Mouse (Mus musculus): ENCODE results near the gene Map3k15. TPM values are rescaled to one million over a fixed set of nuclear protein-coding genes. Genes with fewer than 3 reads are reported as not detected.
A peak's percentile ranks its signal among the peaks of the same experiment; 100 is the strongest.

Map3k15 gene
- polyA plus RNA-seq, 1 experiment from 2014 or later: 0.95 TPM

GRCm38 (mm10) chrX:160146806-160147205, 158.6 kb downstream of the Map3k15 start:
- WGBS: 83% methylated on average over 4 of the region's 4 CpGs

GRCm38 (mm10) chrX:160147406-160147805, 159.2 kb downstream of the Map3k15 start:
- WGBS: 76% methylated on average over 3 of the region's 3 CpGs
- Histone ChIP-seq H3K9ac (ENCODE audit: low read depth, low read length) (no peak overlapping the region), H3K27ac (no peak overlapping the region), H3K36me3 (ENCODE audit: insufficient read depth, low read length) (no peaks in the 10 kb centered on the region), H3K27me3 (ENCODE audit: insufficient read depth, low read length) (no peaks in the 10 kb centered on the region), H3K4me2 (ENCODE audit: low read length) (no peak overlapping the region), H3K4me3 (replicated peaks; ENCODE audit: low read depth, low read length) (no peak overlapping the region), H3K9me3 (replicated peaks; ENCODE audit: low read length) (no peaks in the 10 kb centered on the region), H3K4me1 (replicated peaks; ENCODE audit: insufficient read depth, low read length) (no peaks in the 10 kb centered on the region)
- TF ChIP-seq CTCF (IDR thresholded peaks at IDR 0.05; ENCODE audit: low read depth): no peak
- ATAC-seq (replicated peaks; ENCODE audit: low FRiP score, low read depth) (no peak), DNase-seq (ENCODE audit: low spot score) (no peak)

More at GRCm38 (mm10) chrX:160146806-160147205, 158.6 kb downstream of the Map3k15 start:
- Histone ChIP-seq H3K4me2 (ENCODE audit: low read length) (no peak overlapping the region), H3K4me1 (replicated peaks; ENCODE audit: insufficient read depth, low read length) (no peaks in the 10 kb centered on the region), H3K9me3 (replicated peaks; ENCODE audit: low read length) (no peaks in the 10 kb centered on the region), H3K27me3 (ENCODE audit: insufficient read depth, low read length) (no peaks in the 10 kb centered on the region), H3K36me3 (ENCODE audit: insufficient read depth, low read length) (no peaks in the 10 kb centered on the region), H3K4me3 (replicated peaks; ENCODE audit: low read depth, low read length) (no peak overlapping the region), H3K27ac (no peak overlapping the region), H3K9ac (ENCODE audit: low read depth, low read length) (no peak overlapping the region)
- no peak for ATAC-seq (replicated peaks; ENCODE audit: low FRiP score, low read depth)
- no peak for DNase-seq (ENCODE audit: low spot score)
- TF ChIP-seq CTCF (IDR thresholded peaks at IDR 0.05; ENCODE audit: low read depth): no peak

DNA sequence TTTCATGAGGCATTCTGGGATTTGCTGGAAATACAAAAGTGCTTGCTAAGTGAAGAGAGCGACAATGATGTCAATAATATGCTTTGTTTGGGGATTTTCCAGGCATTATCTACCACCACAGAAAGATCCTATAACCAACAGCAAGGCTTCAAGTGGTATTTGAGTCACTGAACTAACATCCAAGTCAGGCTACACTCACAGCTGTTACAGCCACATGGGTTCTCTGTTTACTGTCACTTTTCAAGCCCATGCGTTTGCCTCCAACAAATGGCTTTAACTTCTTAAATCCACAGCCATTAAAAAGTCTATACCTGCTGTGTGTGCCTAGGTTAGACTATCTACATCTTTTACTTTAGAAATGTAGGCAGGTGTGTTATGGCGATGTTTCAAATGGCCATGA, 160.6 kb downstream of the Map3k15 start:
- no peak overlapping the region for H3K9ac ChIP-seq (ENCODE audit: low read depth, low read length)
- no peaks in the 10 kb centered on the region for H3K9me3 ChIP-seq (replicated peaks; ENCODE audit: low read length)
- no peaks in the 10 kb centered on the region for H3K27me3 ChIP-seq (ENCODE audit: insufficient read depth, low read length)
- H3K27ac ChIP-seq: no peak overlapping the region
- no peak overlapping the region for H3K4me2 ChIP-seq (ENCODE audit: low read length)
- DNase-seq (ENCODE audit: low spot score) (no peak), ATAC-seq (replicated peaks; ENCODE audit: low FRiP score, low read depth) (no peak)
- WGBS: 82% methylated on average over 3 of the region's 3 CpGs
- no peaks in the 10 kb centered on the region for H3K4me1 ChIP-seq (replicated peaks; ENCODE audit: insufficient read depth, low read length)
- no peak for TF ChIP-seq CTCF (IDR thresholded peaks at IDR 0.05; ENCODE audit: low read depth)
- no peaks in the 10 kb centered on the region for H3K36me3 ChIP-seq (ENCODE audit: insufficient read depth, low read length)
- H3K4me3 ChIP-seq (replicated peaks; ENCODE audit: low read depth, low read length): no peak overlapping the region

DNA sequence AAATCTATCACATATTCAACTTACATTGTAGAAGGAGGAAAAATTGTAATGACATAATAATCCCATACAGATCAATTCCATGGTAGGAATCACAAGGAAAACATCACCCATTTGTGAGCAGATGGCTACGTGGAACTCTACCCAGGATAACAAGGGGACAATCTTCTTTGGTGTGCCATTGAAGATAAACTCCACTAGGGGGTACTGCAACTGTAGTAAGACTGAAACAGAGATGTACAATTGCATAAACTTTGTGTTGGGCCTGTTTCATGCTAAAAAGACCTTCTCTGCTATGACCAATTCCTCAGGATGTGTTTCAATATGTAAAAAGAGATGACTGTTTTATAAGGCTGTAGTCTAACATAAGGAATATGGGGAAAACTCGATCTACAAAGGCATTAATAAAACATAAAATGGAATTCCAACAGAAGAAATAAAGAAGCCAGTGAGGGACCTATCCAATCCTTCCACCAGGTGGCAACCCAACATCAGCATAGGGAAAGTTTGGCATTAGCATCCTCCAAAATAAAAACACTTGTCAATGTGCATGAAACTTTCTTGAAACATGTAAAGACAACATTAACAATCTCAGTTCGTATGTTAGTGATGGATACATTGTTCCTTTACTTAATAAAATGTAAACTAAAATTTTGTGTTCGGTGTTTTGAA, 165.0 kb downstream of the Map3k15 start:
- DNase-seq (ENCODE audit: low spot score): peak; percentile 51
- Histone ChIP-seq H3K4me2 (ENCODE audit: low read length) (no peak overlapping the region), H3K4me3 (replicated peaks; ENCODE audit: low read depth, low read length) (no peak overlapping the region), H3K9ac (ENCODE audit: low read depth, low read length) (no peak overlapping the region), H3K36me3 (ENCODE audit: insufficient read depth, low read length) (no peaks in the 10 kb centered on the region), H3K27ac (no peak overlapping the region), H3K27me3 (ENCODE audit: insufficient read depth, low read length) (no peaks in the 10 kb centered on the region), H3K4me1 (replicated peaks; ENCODE audit: insufficient read depth, low read length) (no peaks in the 10 kb centered on the region), H3K9me3 (replicated peaks; ENCODE audit: low read length) (no peaks in the 10 kb centered on the region)
- no peak for ATAC-seq (replicated peaks; ENCODE audit: low FRiP score, low read depth)
- WGBS: 56% methylated on average over 4 of the region's 4 CpGs
- TF ChIP-seq CTCF (IDR thresholded peaks at IDR 0.05; ENCODE audit: low read depth): peak; percentile 77

DNA sequence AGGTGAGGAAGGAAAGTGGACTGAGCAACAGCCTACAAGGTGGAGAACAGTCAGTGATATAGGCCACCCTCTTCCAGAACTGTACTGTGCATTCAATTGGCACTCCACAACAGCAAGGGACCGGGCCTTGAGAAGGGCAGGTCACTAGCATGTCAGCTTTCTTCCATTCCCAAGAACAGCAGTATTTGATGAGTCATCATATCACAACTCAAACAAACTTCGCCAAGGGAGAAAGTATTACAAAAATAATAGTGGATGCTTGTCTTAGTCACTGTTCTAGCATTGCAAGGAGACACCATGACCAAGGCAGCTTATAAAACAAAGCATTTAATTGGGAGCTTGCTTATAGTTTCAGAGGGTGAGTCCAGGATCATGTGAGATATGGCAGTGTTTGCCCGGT, 176.0 kb downstream of the Map3k15 start:
- Histone ChIP-seq H3K36me3 (ENCODE audit: insufficient read depth, low read length) (no peaks in the 10 kb centered on the region), H3K27me3 (ENCODE audit: insufficient read depth, low read length) (no peaks in the 10 kb centered on the region), H3K9ac (ENCODE audit: low read depth, low read length) (no peak overlapping the region), H3K9me3 (replicated peaks; ENCODE audit: low read length) (no peaks in the 10 kb centered on the region), H3K4me2 (ENCODE audit: low read length) (no peak overlapping the region), H3K27ac (no peak overlapping the region), H3K4me1 (replicated peaks; ENCODE audit: insufficient read depth, low read length) (no peaks in the 10 kb centered on the region), H3K4me3 (replicated peaks; ENCODE audit: low read depth, low read length) (no peak overlapping the region)
- TF ChIP-seq CTCF (IDR thresholded peaks at IDR 0.05; ENCODE audit: low read depth): no peak
- DNase-seq (ENCODE audit: low spot score) (no peak), ATAC-seq (replicated peaks; ENCODE audit: low FRiP score, low read depth) (no peak)
- WGBS: 85% methylated on average over 3 of the region's 3 CpGs

DNA sequence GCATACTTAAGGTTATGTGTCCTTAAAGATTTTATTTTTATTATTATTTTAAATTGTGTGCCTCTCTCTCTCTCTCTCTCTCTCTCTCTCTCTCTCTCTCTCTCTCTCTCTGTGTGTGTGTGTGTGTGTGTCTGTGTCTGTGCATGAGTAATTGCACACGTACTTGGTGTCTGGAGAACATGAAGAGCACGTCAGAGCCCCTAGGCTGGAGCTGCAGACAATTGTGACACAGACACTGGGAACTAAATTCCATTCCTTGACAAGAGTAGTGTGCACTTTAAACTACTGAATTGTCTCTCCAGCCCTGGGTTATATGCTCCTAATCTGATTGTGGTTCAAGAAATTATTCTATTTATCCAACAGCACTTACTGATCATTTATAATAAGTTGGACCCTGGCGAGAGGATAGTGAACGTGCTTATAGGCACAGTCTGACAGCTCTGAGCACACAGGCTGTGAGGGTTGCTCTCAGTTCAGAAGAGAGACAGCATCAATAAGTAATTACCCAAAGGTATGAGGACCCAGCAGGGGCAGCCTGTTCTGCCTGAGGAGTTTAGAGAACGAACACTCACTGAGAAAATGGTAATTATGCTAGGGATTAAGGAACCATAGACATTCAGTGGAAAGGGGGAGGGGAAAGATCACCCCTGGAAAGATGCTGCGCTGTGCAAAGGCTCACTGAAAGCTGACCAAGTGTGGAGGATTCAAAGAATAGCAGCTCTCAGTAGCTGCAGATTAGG, 178.2 kb downstream of the Map3k15 start:
- Histone ChIP-seq H3K36me3 (ENCODE audit: insufficient read depth, low read length) (no peaks in the 10 kb centered on the region), H3K27me3 (ENCODE audit: insufficient read depth, low read length) (no peaks in the 10 kb centered on the region), H3K4me1 (replicated peaks; ENCODE audit: insufficient read depth, low read length) (no peaks in the 10 kb centered on the region), H3K4me3 (replicated peaks; ENCODE audit: low read depth, low read length) (no peak overlapping the region), H3K9ac (ENCODE audit: low read depth, low read length) (no peak overlapping the region), H3K4me2 (ENCODE audit: low read length) (no peak overlapping the region), H3K9me3 (replicated peaks; ENCODE audit: low read length) (no peaks in the 10 kb centered on the region), H3K27ac (no peak overlapping the region)
- ATAC-seq (replicated peaks; ENCODE audit: low FRiP score, low read depth): no peak
- DNase-seq (ENCODE audit: low spot score): no peak
- 51% methylated on average over 6 of the region's 6 CpGs for WGBS
- TF ChIP-seq CTCF (IDR thresholded peaks at IDR 0.05; ENCODE audit: low read depth): no peak
